Mouse (Mus musculus) heart, postnatal 0 days (tissue): Measurements from ENCODE around the gene Sgpp2. TPM values are rescaled to one million over a fixed set of nuclear protein-coding genes. Genes with fewer than 3 reads are reported as not detected.

ENCODE experiments used
- ATAC-seq: fragments of 200-750 bp; cut with Nextera tagmentation; 2 replicates; pipeline ENCODE4 v1.8.0; 2017; ENCODE audit warnings: low read depth, moderate number of reproducible peaks, moderate library complexity; ENCODE audit not compliant: insufficient read depth
- DNase-seq: peaks from one replicate; pipeline ENCODE4 v3.0.0-alpha.2; 2016; ENCODE audit warnings: low spot score
- H3K27ac ChIP-seq: fragments of 300-500 bp; sonication (generic); 2 replicates; pipeline ENCODE4 v1.5.1; 2014; ENCODE audit warnings: low read depth, mild to moderate bottlenecking
- H3K27me3 ChIP-seq: fragments of 300-500 bp; sonication (generic); 2 replicates; pipeline ENCODE4 v1.6.1; 2014; ENCODE audit warnings: low read length, mixed read lengths; ENCODE audit not compliant: control insufficient read depth, insufficient read depth
- H3K36me3 ChIP-seq: fragments of 300-500 bp; sonication (generic); replicated peaks from 2 replicates; pipeline ENCODE4 v1.6.1; 2014; ENCODE audit warnings: low read length, mixed read lengths; ENCODE audit not compliant: control insufficient read depth, insufficient read depth
- H3K4me1 ChIP-seq: fragments of 300-500 bp; sonication (generic); 2 replicates; pipeline ENCODE4 v1.6.1; 2014; ENCODE audit warnings: antibody characterized with exemption; ENCODE audit not compliant: control insufficient read depth, insufficient read depth
- H3K4me2 ChIP-seq: fragments of 300-500 bp; sonication (generic); 2 replicates; pipeline ENCODE4 v1.6.1; 2014; ENCODE audit warnings: low read depth, mild to moderate bottlenecking, low read length, moderate library complexity
- H3K4me3 ChIP-seq: fragments of 300-500 bp; sonication (generic); 2 replicates; pipeline ENCODE4 v1.5.1; 2014; ENCODE audit warnings: low read depth, low read length
- H3K9ac ChIP-seq: fragments of 300-500 bp; sonication (generic); replicated peaks from 2 replicates; pipeline ENCODE4 v1.6.1; 2014; ENCODE audit warnings: low read depth, low read length, mixed read lengths
- H3K9me3 ChIP-seq: fragments of 300-500 bp; sonication (generic); replicated peaks from 2 replicates; pipeline ENCODE4 v1.6.1; 2016; ENCODE audit warnings: low read length; ENCODE audit not compliant: control insufficient read depth
- CTCF ChIP-seq: IDR thresholded peaks from 2 replicates; pipeline ENCODE4 v1.5.1; 2016; ENCODE audit warnings: antibody characterized with exemption, control low read depth, low read depth
- EP300 ChIP-seq: IDR thresholded peaks from 2 replicates; pipeline ENCODE4 v1.6.1; 2016; ENCODE audit warnings: antibody characterized with exemption, low read depth
- WGBS: fragments of 180-500 bp; shearing (Covaris S2); extraction: QIAGEN DNeasy Blood & Tissue Kit; methylation state at CpG from one replicate; pipeline ENCODE4 v1.1.7; 2014; 5-methylcytosine and 5-hydroxymethylcytosine counted together
- polyA plus RNA-seq: library from polyadenylated mRNA; unstranded; fragments of >200 nt; fragmentation: Nextera tagmentation; extraction: Ambion mirVana; gene quantifications from 2 replicates; pipeline ENCODE4 v1.2.1, GENCODE M21; 2015
- total RNA-seq: library from RNA; depleted of rRNA; stranded (reverse); fragments of >200 nt; gene quantifications from 2 replicates; pipeline ENCODE4 v1.2.3, GENCODE M21; 2014; ENCODE audit warnings: low replicate concordance

The Sgpp2 gene
- total and polyA plus RNA-seq, 2 experiments from 2014 or later = 0.07 TPM; not detected in 1

GRCm38 (mm10) chr1:78401413-78401812 lies 91.3 kb downstream of the Sgpp2 start:
- ATAC-seq (no peak), DNase-seq (no peak)
- H3K27me3 ChIP-seq = no peaks in the 10 kb centered on the region
- H3K27ac ChIP-seq = no peak overlapping the region
- H3K9me3 ChIP-seq = no peaks in the 10 kb centered on the region
- no peak overlapping the region for H3K9ac ChIP-seq
- H3K4me3 ChIP-seq = no peak overlapping the region
- TF ChIP-seq EP300 (no peak), CTCF (no peak)
- H3K4me1 ChIP-seq = peaks cover 1% of the 10 kb centered on the region; the same call in 1 of the 2 replicates
- 90% methylated on average over 4 of the region's 4 CpGs for WGBS
- H3K4me2 ChIP-seq = no peak overlapping the region
- no peaks in the 10 kb centered on the region for H3K36me3 ChIP-seq

- Histone ChIP-seq H3K27ac (no peak overlapping the region), H3K27me3 (no peaks in the 10 kb centered on the region), H3K4me2 (no peak overlapping the region), H3K9ac (no peak overlapping the region), H3K4me3 (no peak overlapping the region), H3K36me3 (no peaks in the 10 kb centered on the region), H3K4me1 (no peaks in the 10 kb centered on the region), H3K9me3 (no peaks in the 10 kb centered on the region)
- ATAC-seq = no peak
- DNase-seq = no peak
- 89% methylated on average over 2 of the region's 2 CpGs for WGBS
- TF ChIP-seq CTCF (no peak), EP300 (no peak)
These were observed 99.3 kb downstream of the Sgpp2 start for GRCm38 (mm10) chr1:78409396-78409795.

- H3K27ac ChIP-seq = no peak overlapping the region
- peak; percentile 20; the same call in 1 of the 2 replicates for ATAC-seq
- TF ChIP-seq EP300 = no peak
- TF ChIP-seq CTCF = no peak
- no peaks in the 10 kb centered on the region for H3K4me1 ChIP-seq
- no peaks in the 10 kb centered on the region for H3K9me3 ChIP-seq
- 21% methylated on average over 7 of the region's 7 CpGs for WGBS
- H3K9ac ChIP-seq = no peak overlapping the region
- H3K36me3 ChIP-seq = peaks cover 1% of the 10 kb centered on the region; the same call in 1 of the 2 replicates
- no peak for DNase-seq
- no peaks in the 10 kb centered on the region for H3K27me3 ChIP-seq
- H3K4me2 ChIP-seq = no peak overlapping the region
- H3K4me3 ChIP-seq = no peak overlapping the region
These were observed 102.5 kb downstream of the Sgpp2 start for GRCm38 (mm10) chr1:78412668-78413067.

- DNase-seq (no peak), ATAC-seq (no peak)
- TF ChIP-seq EP300 (no peak), CTCF (no peak)
These were observed 104.3 kb downstream of the Sgpp2 start for GRCm38 (mm10) chr1:78414421-78414820.

GRCm38 (mm10) chr1:78417154-78417911 lies 107.2 kb downstream of the Sgpp2 start:
- Histone ChIP-seq H3K9ac (no peak overlapping the region), H3K36me3 (peaks cover 5% of the 10 kb centered on the region; the same call in 1 of the 2 replicates), H3K4me3 (no peak overlapping the region), H3K4me1 (no peaks in the 10 kb centered on the region), H3K4me2 (no peak overlapping the region), H3K9me3 (no peaks in the 10 kb centered on the region), H3K27me3 (no peaks in the 10 kb centered on the region), H3K27ac (no peak overlapping the region)
- DNase-seq (no peak), ATAC-seq (no peak)
- TF ChIP-seq CTCF (no peak), EP300 (no peak)
- WGBS = 94% methylated on average over 9 of the region's 9 CpGs

More at GRCm38 (mm10) chr1:78414421-78414820, 104.3 kb downstream of the Sgpp2 start:
- Histone ChIP-seq H3K9ac (no peak overlapping the region), H3K36me3 (peaks cover 5% of the 10 kb centered on the region; the same call in 1 of the 2 replicates), H3K9me3 (no peaks in the 10 kb centered on the region), H3K27ac (no peak overlapping the region), H3K27me3 (no peaks in the 10 kb centered on the region), H3K4me2 (no peak overlapping the region), H3K4me1 (no peaks in the 10 kb centered on the region), H3K4me3 (no peak overlapping the region)
- 90% methylated on average over 5 of the region's 5 CpGs for WGBS
